Mouse (Mus musculus): ENCODE measurements around the gene Fbxo28.
A peak's percentile ranks its signal among the peaks of the same experiment; 100 is the strongest.

Fbxo28 gene

GRCm38 (mm10) chr1:182288601-182289000 lies 52.8 kb downstream of the Fbxo28 start:
- DNase-seq (ENCODE audit: low spot score in 2 of 2): no peak

DNA sequence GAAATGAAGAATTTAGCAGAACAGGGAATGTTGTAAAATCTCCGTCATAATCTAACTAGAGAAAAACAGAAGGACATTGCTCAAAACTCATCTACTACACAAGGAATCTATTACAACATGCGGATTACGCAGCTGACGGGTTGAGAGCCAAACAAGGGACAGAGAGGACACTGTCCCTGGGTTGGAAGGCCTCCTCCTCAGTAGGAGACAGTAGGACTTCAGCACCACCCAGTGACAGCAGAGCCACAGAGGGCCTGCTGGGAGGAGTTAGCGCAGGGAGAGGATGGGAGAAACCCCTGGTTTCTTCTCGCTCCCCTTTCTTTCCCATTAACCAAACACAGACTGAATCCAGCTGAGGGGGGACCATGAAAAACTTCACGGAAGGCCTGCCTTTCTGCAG lies 53.6 kb downstream of the Fbxo28 start:
- no peak for DNase-seq (ENCODE audit: low spot score in 2 of 2)

DNA sequence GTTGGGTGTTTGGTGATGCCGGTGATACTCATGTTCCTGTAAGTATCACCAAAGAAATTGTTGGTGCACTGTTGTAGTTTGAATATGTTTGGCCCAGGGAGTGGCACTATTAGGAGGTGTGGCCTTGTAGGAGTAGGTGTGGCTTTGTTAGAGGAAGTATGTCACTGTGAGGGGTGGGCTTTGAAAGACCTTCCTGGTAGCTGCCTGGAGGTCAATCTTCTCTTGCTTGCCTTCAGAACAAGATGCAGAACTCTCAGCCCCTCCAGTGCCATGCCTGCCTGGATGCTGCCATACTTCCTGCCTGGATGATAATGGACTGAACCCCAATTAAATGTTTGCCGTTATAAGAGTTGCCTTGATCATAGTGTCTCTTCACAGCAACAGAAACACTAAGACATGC lies 56.6 kb downstream of the Fbxo28 start:
- DNase-seq (ENCODE audit: low spot score in 2 of 2): no peak

GRCm38 (mm10) chr1:182283231-182283630 lies 58.2 kb downstream of the Fbxo28 start:
- no peak for DNase-seq (ENCODE audit: low spot score in 2 of 2)

- DNase-seq (ENCODE audit: low spot score in 2 of 2): peak; percentile 79 to 90
Measured at GRCm38 (mm10) chr1:182282091-182283075, 59.0 kb downstream of the Fbxo28 start, which contains the start of gene Degs1. Gene Degs1, minus strand, starts transcription at chr1:182282804.

DNA sequence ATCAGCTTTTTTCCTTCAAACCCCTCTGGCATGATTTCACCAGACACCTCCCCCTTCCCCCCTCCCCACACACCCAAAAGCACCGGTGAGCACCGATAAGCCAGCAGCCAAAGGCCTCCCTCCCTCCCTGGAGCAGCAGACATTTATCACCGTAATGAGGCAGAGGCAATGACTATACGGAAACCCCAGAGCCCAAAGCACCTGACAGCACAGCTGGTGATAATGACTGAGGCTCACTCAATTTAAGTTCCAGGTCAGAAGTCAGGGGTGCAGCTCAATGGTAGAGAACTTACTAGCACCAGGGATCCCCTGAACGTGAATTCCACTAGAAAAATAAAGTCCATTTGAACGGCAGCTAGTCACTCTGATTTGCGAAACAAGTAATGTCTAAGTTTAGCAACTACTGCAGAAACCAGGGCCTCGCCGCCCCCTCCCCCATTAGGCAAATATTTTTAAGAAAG lies 60.1 kb downstream of the Fbxo28 start:
- no peak for DNase-seq (ENCODE audit: low spot score in 2 of 2)

- DNase-seq (ENCODE audit: low spot score in 2 of 2): no peak
Measured at GRCm38 (mm10) chr1:182280577-182280976, 60.9 kb downstream of the Fbxo28 start.

GRCm38 (mm10) chr1:182280046-182280445 lies 61.4 kb downstream of the Fbxo28 start:
- DNase-seq (ENCODE audit: low spot score in 2 of 2): no peak

DNA sequence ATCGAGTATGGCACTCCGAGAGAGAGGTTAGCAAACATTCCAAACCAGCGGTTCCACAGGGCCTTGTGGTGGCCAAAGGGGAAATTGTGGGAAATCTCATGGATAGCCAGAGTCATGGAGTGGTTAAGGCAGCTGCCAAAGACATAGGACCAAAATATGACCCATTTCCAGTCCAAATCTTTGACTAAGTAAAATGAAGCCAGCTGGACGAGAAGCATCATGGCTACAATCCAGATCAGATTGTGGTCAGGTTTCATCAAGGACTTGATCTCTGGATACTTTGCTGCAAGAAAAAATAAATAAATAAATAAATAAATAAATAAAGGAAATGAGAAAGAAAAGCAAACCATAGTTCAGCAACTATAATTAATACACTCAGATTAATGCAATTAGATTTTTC lies 62.0 kb downstream of the Fbxo28 start:
- DNase-seq (ENCODE audit: low spot score in 2 of 2): no peak

DNA sequence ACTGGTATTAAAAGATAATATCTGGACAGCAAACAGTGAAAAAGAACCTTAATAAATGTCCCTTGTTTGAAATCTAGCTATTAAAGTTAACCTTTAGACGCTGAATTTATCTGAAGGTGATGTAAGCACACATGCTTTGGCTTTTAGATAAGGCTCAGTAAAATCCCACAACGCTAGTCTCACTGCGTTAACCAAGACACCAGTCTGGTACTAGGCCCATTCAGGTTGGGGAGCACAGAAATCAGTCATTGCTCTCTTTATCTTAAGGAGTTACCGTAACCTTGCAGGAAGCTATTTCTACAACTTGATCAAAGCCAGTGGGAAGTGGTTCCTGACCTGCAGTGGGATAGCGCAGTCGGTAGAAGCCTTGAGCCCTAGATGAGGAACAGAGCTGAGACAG lies 66.3 kb downstream of the Fbxo28 start:
- no peak for DNase-seq (ENCODE audit: low spot score in 2 of 2)

- DNase-seq (ENCODE audit: low spot score in 2 of 2): no peak
Measured at GRCm38 (mm10) chr1:182271632-182272031, 69.8 kb downstream of the Fbxo28 start.

GRCm38 (mm10) chr1:182271130-182271529 lies 70.3 kb downstream of the Fbxo28 start:
- DNase-seq (ENCODE audit: low spot score in 2 of 2): no peak

GRCm38 (mm10) chr1:182268317-182268716 lies 73.1 kb downstream of the Fbxo28 start:
- DNase-seq (ENCODE audit: low spot score in 2 of 2): no peak

- no peak for DNase-seq (ENCODE audit: low spot score in 2 of 2)
Measured at GRCm38 (mm10) chr1:182266028-182266525, 75.4 kb downstream of the Fbxo28 start.

All from frontal cortex, postnatal 10 days (tissue).